Mouse (Mus musculus) embryonic facial prominence, embryonic 12.5 days (tissue): ENCODE results near the gene Gm14692. TPM values are rescaled to one million over a fixed set of nuclear protein-coding genes. Genes with fewer than 3 reads are reported as not detected.
"Not testable (repeated sequence)": the region's sequence is repeated elsewhere in the genome, so short reads cannot be mapped to it uniquely, and the experiment has no call there.

ENCODE experiments used
- ATAC-seq: fragments of 200-750 bp; cut with Nextera tagmentation; 2 replicates; pipeline ENCODE4 v1.8.0; 2017; ENCODE audit not compliant: insufficient number of reproducible peaks, insufficient read depth, low FRiP score, low TSS enrichment
- H3K27ac ChIP-seq: fragments of 300-500 bp; sonication (generic); 2 replicates; pipeline ENCODE4 v1.5.1; 2016; ENCODE audit warnings: mild to moderate bottlenecking
- H3K27me3 ChIP-seq: fragments of 300-500 bp; sonication (generic); 2 replicates; pipeline ENCODE4 v1.6.1; 2016; ENCODE audit warnings: mild to moderate bottlenecking, moderate library complexity
- H3K36me3 ChIP-seq: fragments of 300-500 bp; sonication (generic); 2 replicates; pipeline ENCODE4 v1.6.1; 2016; ENCODE audit warnings: mild to moderate bottlenecking
- H3K4me1 ChIP-seq: fragments of 300-500 bp; sonication (generic); 2 replicates; pipeline ENCODE4 v1.6.1; 2016
- H3K4me2 ChIP-seq: fragments of 300-500 bp; sonication (generic); replicated peaks from 2 replicates; pipeline ENCODE4 v1.6.1; 2016; ENCODE audit warnings: mild to moderate bottlenecking, moderate library complexity
- H3K4me3 ChIP-seq: fragments of 300-500 bp; sonication (generic); 2 replicates; pipeline ENCODE4 v1.5.1; 2016; ENCODE audit warnings: mild to moderate bottlenecking
- H3K9ac ChIP-seq: fragments of 300-500 bp; sonication (generic); 2 replicates; pipeline ENCODE4 v1.6.1; 2016; ENCODE audit warnings: mild to moderate bottlenecking, moderate library complexity
- H3K9me3 ChIP-seq: fragments of 300-500 bp; sonication (generic); 2 replicates; pipeline ENCODE4 v1.6.1; 2016; ENCODE audit warnings: mild to moderate bottlenecking, moderate library complexity
- WGBS: fragments of 180-500 bp; shearing (Covaris S2); methylation state at CpG from one replicate; pipeline ENCODE4 v1.1.7; 2016; 5-methylcytosine and 5-hydroxymethylcytosine counted together
- polyA plus RNA-seq: library from polyadenylated mRNA; unstranded; fragments of >200 nt; fragmentation: Nextera tagmentation; extraction: Ambion mirVana; gene quantifications from 2 replicates; pipeline ENCODE4 v1.2.1, GENCODE M21; 2016

The Gm14692 gene
- 0.26 TPM in 1 of 2 replicates, not detected in the other for polyA plus RNA-seq

- not testable (repeated sequence) for H3K27me3 ChIP-seq, ATAC-seq
Observed at GRCm38 (mm10) chrX:67695398-67695797, at the start of gene Gm14692. Gene Gm14692, plus strand, starts transcription at chrX:67695698.

GRCm38 (mm10) chrX:67693462-67693861 lies 2.0 kb upstream of the Gm14692 start, which contains the start of gene Gm1140:
Gene Gm1140, minus strand, starts transcription at chrX:67693562.
- H3K9ac ChIP-seq, H3K27ac ChIP-seq, H3K27me3 ChIP-seq, H3K4me2 ChIP-seq, H3K4me3 ChIP-seq, H3K9me3 ChIP-seq, H3K36me3 ChIP-seq, H3K4me1 ChIP-seq: not testable (repeated sequence)
- 0 out of 2 replicates have a peak, but pooled peaks have one; percentile 47 for ATAC-seq
- 86% methylated on average over 2 of the region's 11 CpGs for WGBS

More at GRCm38 (mm10) chrX:67695398-67695797, at the start of gene Gm14692:
- H3K4me1 ChIP-seq, H3K9ac ChIP-seq, H3K27ac ChIP-seq, H3K9me3 ChIP-seq, H3K36me3 ChIP-seq, H3K4me2 ChIP-seq, H3K4me3 ChIP-seq: not testable (repeated sequence)
- WGBS = 72% methylated on average over 5 of the region's 10 CpGs

Other genes with a start within 250 kb of the Gm14692 start
- gene Gm1140, start 2.1 kb upstream of the Gm14692 start, polyA plus RNA-seq = 0.26 TPM in 1 of 2 replicates, not detected in the other
- not detected in 2 replicates for gene 4933436I01Rik, start 225.8 kb downstream of the Gm14692 start, polyA plus RNA-seq